Mouse (Mus musculus): ENCODE data around the gene Vsig10l. TPM values are rescaled to one million over a fixed set of nuclear protein-coding genes. Genes with fewer than 3 reads are reported as not detected.

The Vsig10l gene
- 1.8 and 3.7 TPM in 2 replicates for polyA plus RNA-seq (2016; fragmentation: Nextera tagmentation; extraction: Ambion mirVana)

GRCm38 (mm10) chr7:43462851-43463250, at the start of gene Vsig10l:
Gene Vsig10l, plus strand, starts transcription at chr7:43463151.
- no peak for ATAC-seq (ENCODE audit: insufficient number of reproducible peaks, insufficient read depth, low FRiP score, low TSS enrichment, low read depth)
- Histone ChIP-seq H3K27me3 (peaks cover 45% of the 10 kb centered on the region), H3K4me2 (no peak within 1 kb of the TSS), H3K4me1 (replicated peaks) (peaks cover 17% of the 10 kb centered on the region; the same call in 1 of the 2 replicates), H3K4me3 (replicated peaks) (no peak within 1 kb of the TSS), H3K9ac (replicated peaks) (no peak within 1 kb of the TSS), H3K27ac (no peak within 1 kb of the TSS), H3K36me3 (peaks cover 2% of the 10 kb centered on the region), H3K9me3 (no peaks in the 10 kb centered on the region)
- 66% methylated on average over 4 of the region's 4 CpGs for WGBS

GRCm38 (mm10) chr7:43417298-43417697, 45.7 kb upstream of the Vsig10l start:
- Histone ChIP-seq H3K27ac (no peak overlapping the region), H3K27me3 (no peaks in the 10 kb centered on the region), H3K4me1 (replicated peaks) (no peaks in the 10 kb centered on the region), H3K9me3 (peaks cover 6% of the 10 kb centered on the region), H3K4me3 (replicated peaks) (no peak overlapping the region), H3K36me3 (no peaks in the 10 kb centered on the region), H3K4me2 (no peak overlapping the region), H3K9ac (replicated peaks) (no peak overlapping the region)
- no peak for ATAC-seq (ENCODE audit: insufficient number of reproducible peaks, insufficient read depth, low FRiP score, low TSS enrichment, low read depth)
- WGBS, result 84% methylated on average over 10 of the region's 10 CpGs

GRCm38 (mm10) chr7:43422995-43423617, 39.8 kb upstream of the Vsig10l start:
- no peaks in the 10 kb centered on the region for H3K9me3 ChIP-seq
- no peak overlapping the region for H3K27ac ChIP-seq
- no peak overlapping the region for H3K4me3 ChIP-seq (replicated peaks)
- WGBS, result 14% methylated on average over 11 of the region's 11 CpGs
- no peak overlapping the region for H3K9ac ChIP-seq (replicated peaks)
- no peaks in the 10 kb centered on the region for H3K36me3 ChIP-seq
- ATAC-seq (ENCODE audit: insufficient number of reproducible peaks, insufficient read depth, low FRiP score, low TSS enrichment, low read depth), result peak; percentile 79
- H3K4me1 ChIP-seq (replicated peaks), result no peaks in the 10 kb centered on the region; the same call in 1 of the 2 replicates
- peak overlapping the region; percentile 42 for H3K4me2 ChIP-seq
- H3K27me3 ChIP-seq, result no peaks in the 10 kb centered on the region

- Histone ChIP-seq H3K27ac (no peak overlapping the region), H3K27me3 (no peaks in the 10 kb centered on the region), H3K36me3 (no peaks in the 10 kb centered on the region), H3K4me2 (no peak overlapping the region), H3K9ac (replicated peaks) (no peak overlapping the region), H3K4me3 (replicated peaks) (no peak overlapping the region), H3K9me3 (no peaks in the 10 kb centered on the region), H3K4me1 (replicated peaks) (no peaks in the 10 kb centered on the region; the same call in 1 of the 2 replicates)
- no peak for ATAC-seq (ENCODE audit: insufficient number of reproducible peaks, insufficient read depth, low FRiP score, low TSS enrichment, low read depth)
- WGBS, result 64% methylated on average over 3 of the region's 3 CpGs
These were observed 38.8 kb upstream of the Vsig10l start for GRCm38 (mm10) chr7:43423991-43424625.

GRCm38 (mm10) chr7:43427406-43427805, 35.5 kb upstream of the Vsig10l start, which contains the start of gene Lim2:
Gene Lim2, plus strand, starts transcription at chr7:43427670.
- no peak within 1 kb of the TSS for H3K9ac ChIP-seq (replicated peaks)
- H3K9me3 ChIP-seq, result no peaks in the 10 kb centered on the region
- H3K27me3 ChIP-seq, result no peaks in the 10 kb centered on the region
- no peaks in the 10 kb centered on the region; the same call in 1 of the 2 replicates for H3K4me1 ChIP-seq (replicated peaks)
- H3K4me2 ChIP-seq, result no peak within 1 kb of the TSS
- no peak for ATAC-seq (ENCODE audit: insufficient number of reproducible peaks, insufficient read depth, low FRiP score, low TSS enrichment, low read depth)
- WGBS, result 80% methylated on average over 8 of the region's 8 CpGs
- no peaks in the 10 kb centered on the region for H3K36me3 ChIP-seq
- H3K27ac ChIP-seq, result no peak within 1 kb of the TSS
- no peak within 1 kb of the TSS for H3K4me3 ChIP-seq (replicated peaks)

- Histone ChIP-seq H3K4me3 (replicated peaks) (no peak overlapping the region), H3K36me3 (no peaks in the 10 kb centered on the region), H3K9me3 (no peaks in the 10 kb centered on the region), H3K27me3 (no peaks in the 10 kb centered on the region), H3K27ac (no peak overlapping the region), H3K4me1 (replicated peaks) (no peaks in the 10 kb centered on the region), H3K9ac (replicated peaks) (no peak overlapping the region), H3K4me2 (no peak overlapping the region)
- ATAC-seq (ENCODE audit: insufficient number of reproducible peaks, insufficient read depth, low FRiP score, low TSS enrichment, low read depth), result no peak
- WGBS, result 65% methylated on average over 4 of the region's 4 CpGs
These were observed 33.5 kb upstream of the Vsig10l start for GRCm38 (mm10) chr7:43429500-43429899.

- ATAC-seq (ENCODE audit: insufficient number of reproducible peaks, insufficient read depth, low FRiP score, low TSS enrichment, low read depth), result no peak
- no peak overlapping the region for H3K4me2 ChIP-seq
- 80% methylated on average over 4 of the region's 4 CpGs for WGBS
These were observed 30.1 kb upstream of the Vsig10l start for GRCm38 (mm10) chr7:43432891-43433290.

GRCm38 (mm10) chr7:43434676-43435075, 28.3 kb upstream of the Vsig10l start:
- WGBS, result 88% methylated on average over 5 of the region's 5 CpGs
- no peaks in the 10 kb centered on the region for H3K36me3 ChIP-seq
- no peak overlapping the region for H3K4me2 ChIP-seq
- H3K9me3 ChIP-seq, result no peaks in the 10 kb centered on the region
- no peak for ATAC-seq (ENCODE audit: insufficient number of reproducible peaks, insufficient read depth, low FRiP score, low TSS enrichment, low read depth)
- H3K27ac ChIP-seq, result no peak overlapping the region
- H3K27me3 ChIP-seq, result no peaks in the 10 kb centered on the region
- no peak overlapping the region for H3K4me3 ChIP-seq (replicated peaks)
- no peak overlapping the region for H3K9ac ChIP-seq (replicated peaks)
- no peaks in the 10 kb centered on the region for H3K4me1 ChIP-seq (replicated peaks)

More at GRCm38 (mm10) chr7:43432891-43433290, 30.1 kb upstream of the Vsig10l start:
- H3K4me1 ChIP-seq (replicated peaks), result no peaks in the 10 kb centered on the region
- H3K4me3 ChIP-seq (replicated peaks), result no peak overlapping the region
- no peak overlapping the region for H3K27ac ChIP-seq
- no peaks in the 10 kb centered on the region for H3K9me3 ChIP-seq
- H3K9ac ChIP-seq (replicated peaks), result no peak overlapping the region
- no peaks in the 10 kb centered on the region for H3K36me3 ChIP-seq
- no peaks in the 10 kb centered on the region for H3K27me3 ChIP-seq

- Histone ChIP-seq H3K9ac (replicated peaks) (no peak within 1 kb of the TSS), H3K27me3 (no peaks in the 10 kb centered on the region), H3K4me2 (no peak within 1 kb of the TSS), H3K27ac (no peak within 1 kb of the TSS), H3K9me3 (no peaks in the 10 kb centered on the region), H3K4me3 (replicated peaks) (no peak within 1 kb of the TSS), H3K36me3 (no peaks in the 10 kb centered on the region), H3K4me1 (replicated peaks) (no peaks in the 10 kb centered on the region)
- ATAC-seq (ENCODE audit: insufficient number of reproducible peaks, insufficient read depth, low FRiP score, low TSS enrichment, low read depth), result no peak
- WGBS, result 66% methylated on average over 10 of the region's 10 CpGs
These were observed 26.4 kb upstream of the Vsig10l start, which contains the start of gene Nkg7 for GRCm38 (mm10) chr7:43436341-43437255. Gene Nkg7, plus strand, starts transcription at chr7:43437073.

GRCm38 (mm10) chr7:43438611-43439010, 24.3 kb upstream of the Vsig10l start:
- Histone ChIP-seq H3K36me3 (no peaks in the 10 kb centered on the region), H3K9me3 (no peaks in the 10 kb centered on the region), H3K4me2 (no peak overlapping the region), H3K27me3 (no peaks in the 10 kb centered on the region), H3K4me1 (replicated peaks) (peaks cover 6% of the 10 kb centered on the region), H3K27ac (no peak overlapping the region), H3K9ac (replicated peaks) (no peak overlapping the region), H3K4me3 (replicated peaks) (no peak overlapping the region)
- 84% methylated on average over 4 of the region's 4 CpGs for WGBS
- ATAC-seq (ENCODE audit: insufficient number of reproducible peaks, insufficient read depth, low FRiP score, low TSS enrichment, low read depth), result no peak

- H3K36me3 ChIP-seq, result no peaks in the 10 kb centered on the region
These were observed 22.5 kb upstream of the Vsig10l start, which contains the start of gene Cldnd2 for GRCm38 (mm10) chr7:43440482-43440881. Gene Cldnd2, plus strand, starts transcription at chr7:43440782.

More at GRCm38 (mm10) chr7:43440482-43440881, 22.5 kb upstream of the Vsig10l start, which contains the start of gene Cldnd2:
- no peak within 1 kb of the TSS for H3K4me3 ChIP-seq (replicated peaks)
- H3K27me3 ChIP-seq, result no peaks in the 10 kb centered on the region
- no peak within 1 kb of the TSS for H3K27ac ChIP-seq
- peaks cover 17% of the 10 kb centered on the region for H3K4me1 ChIP-seq (replicated peaks)
- ATAC-seq (ENCODE audit: insufficient number of reproducible peaks, insufficient read depth, low FRiP score, low TSS enrichment, low read depth), result no peak
- 83% methylated on average over 6 of the region's 6 CpGs for WGBS
- no peak within 1 kb of the TSS for H3K4me2 ChIP-seq
- no peaks in the 10 kb centered on the region for H3K9me3 ChIP-seq
- H3K9ac ChIP-seq (replicated peaks), result no peak within 1 kb of the TSS

Measured in limb, embryonic 12.5 days (tissue).